Mouse (Mus musculus) heart, adult 2 months (tissue): ENCODE measurements around the gene Zfpm1.

Experiments
- CTCF ChIP-seq: fragments of 200-600 bp; IDR thresholded peaks from 2 replicates; pipeline ENCODE4 v1.8.1; 2022; ENCODE audit warnings: antibody characterized with exemption, mild to moderate bottlenecking, moderate library complexity
- EP300 ChIP-seq: fragments of 200-500 bp; IDR thresholded peaks from 2 replicates; pipeline ENCODE4 v1.6.1; 2011; ENCODE audit warnings: low read depth, low read length, control low read depth; ENCODE audit not compliant: insufficient read depth
- POLR2A ChIP-seq: fragments of 200-500 bp; IDR thresholded peaks from 2 replicates; pipeline ENCODE4 v1.6.1; 2011; ENCODE audit warnings: mild to moderate bottlenecking, low read depth, low read length, control low read depth; ENCODE audit not compliant: insufficient read depth

- TF ChIP-seq POLR2A = no peak
- TF ChIP-seq CTCF = no peak
- TF ChIP-seq EP300 = no peak
Measured at GRCm38 (mm10) chr8:122274651-122275391, 7.1 kb upstream of the Zfpm1 start.
